Mouse (Mus musculus): Measurements from ENCODE around the gene Jade3. TPM values are rescaled to one million over a fixed set of nuclear protein-coding genes. Genes with fewer than 3 reads are reported as not detected.

Gene Jade3
- total and polyA plus RNA-seq, 3 experiments, result 19.7 to 22.7 TPM; not detected in 1

DNA sequence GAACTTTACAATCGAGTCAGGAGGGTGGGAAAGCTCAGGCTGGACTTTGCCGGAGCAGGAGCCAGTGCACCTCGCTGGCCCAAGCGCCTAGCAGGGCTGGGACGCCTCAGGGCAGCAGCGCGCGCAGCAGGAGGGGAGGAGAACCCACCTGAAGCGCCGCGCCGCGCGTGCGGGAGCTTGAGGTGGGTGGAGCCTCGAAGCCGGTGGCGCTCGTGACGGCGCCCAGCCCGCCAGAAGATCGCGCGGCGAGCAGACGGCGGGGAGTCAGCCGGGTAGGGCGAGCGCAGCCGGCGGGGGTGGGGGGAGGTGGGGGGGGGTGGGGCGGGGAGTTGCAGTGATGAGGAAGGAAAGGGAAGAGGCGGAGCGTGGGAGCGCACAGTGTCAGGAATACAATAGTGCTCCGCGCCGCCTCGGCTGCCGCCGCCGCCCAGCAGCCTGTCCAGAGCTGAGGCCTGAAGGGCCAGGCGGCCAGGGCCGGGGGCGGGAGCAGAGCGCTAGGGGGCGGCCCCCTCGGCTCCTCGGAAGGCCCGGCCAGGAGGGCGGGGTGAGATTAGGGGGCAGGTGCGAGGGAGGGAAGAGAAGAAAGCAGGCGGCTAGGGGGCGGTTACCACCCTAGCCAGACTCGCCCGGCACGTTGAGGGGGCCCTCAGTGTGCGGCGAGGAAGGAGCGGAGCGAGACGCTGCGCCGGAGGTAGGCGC, at the start of gene Jade3 (continued):
- peak; percentile 65 for TF ChIP-seq MXI1 (IDR thresholded peaks at IDR 0.05; ENCODE audit: low read depth, low read length)
- TF ChIP-seq MAX (IDR thresholded peaks at IDR 0.05; ENCODE audit: low read length), result peak; percentile 73
- peak; percentile 89 for TF ChIP-seq ZMIZ1 (IDR thresholded peaks at IDR 0.05; ENCODE audit: low read depth, low read length)
- TF ChIP-seq MYC (IDR thresholded peaks at IDR 0.05; ENCODE audit: low read depth, low read length), result no peak

DNA sequence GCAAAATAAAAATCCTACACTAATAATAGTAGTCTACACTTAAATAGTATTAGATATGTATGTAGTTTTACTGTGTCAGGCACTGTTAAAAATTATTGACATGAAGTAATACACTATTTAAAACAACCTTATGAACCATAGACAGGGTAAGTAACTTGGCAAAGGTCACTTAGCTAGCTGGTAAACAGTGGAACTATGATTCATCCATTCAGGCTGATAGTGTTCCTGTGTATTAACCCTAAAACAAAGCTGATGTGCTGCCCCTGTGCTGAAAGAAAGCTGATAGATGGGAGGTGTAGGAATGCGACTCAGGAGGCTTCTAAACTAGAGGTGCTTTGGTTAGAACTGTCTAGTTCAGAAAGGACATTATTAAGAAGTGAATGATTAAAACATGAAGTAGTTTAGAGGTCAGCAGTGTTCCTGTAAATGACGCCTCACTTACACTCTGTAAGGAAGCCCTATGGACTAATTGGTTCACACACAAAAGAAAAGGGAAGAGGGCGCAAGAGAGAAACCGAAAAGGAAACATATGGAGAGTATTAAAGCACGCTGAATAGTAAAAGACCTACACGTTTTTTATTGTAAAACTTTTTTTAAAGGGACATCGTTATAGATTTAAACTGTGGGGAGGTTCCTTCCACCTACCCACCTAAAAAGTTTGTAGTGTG, 46.0 kb upstream of the Jade3 start:
- H3K27me3 ChIP-seq (ENCODE audit: control insufficient read depth in 1 of 2, insufficient read depth in 2 of 2, low read length in 2 of 2), result no peaks in the 10 kb centered on the region
- TF ChIP-seq MAX (IDR thresholded peaks at IDR 0.05; ENCODE audit: low read length) (no peak), NELFE (IDR thresholded peaks at IDR 0.05; ENCODE audit: low read depth, low read length) (no peak), MXI1 (IDR thresholded peaks at IDR 0.05; ENCODE audit: low read depth, low read length) (no peak), POLR2AphosphoS5 (IDR thresholded peaks at IDR 0.05; ENCODE audit: borderline replicate concordance, low read depth, low read length) (no peak), HCFC1 (IDR thresholded peaks at IDR 0.05; ENCODE audit: low read depth, low read length) (no peak), ELF1 (IDR thresholded peaks at IDR 0.05; ENCODE audit: low read depth, low read length) (no peak), RCOR1 (IDR thresholded peaks at IDR 0.05; ENCODE audit: low read depth, low read length) (no peak), TBP (IDR thresholded peaks at IDR 0.05; ENCODE audit: low read depth, low read length) (no peak), ZC3H11A (IDR thresholded peaks at IDR 0.05; ENCODE audit: low read depth, low read length) (no peak)
- no peaks in the 10 kb centered on the region for H3K79me2 ChIP-seq (ENCODE audit: control insufficient read depth, insufficient read depth, low read length, poor library complexity)
- no peak for DNase-seq (ENCODE audit: low read depth, low spot score)
- no peaks in the 10 kb centered on the region for H3K9me3 ChIP-seq (replicated peaks; ENCODE audit: insufficient read depth, low read length)
- no peak overlapping the region for H3K4me3 ChIP-seq (ENCODE audit: control insufficient read depth in 1 of 2, insufficient read depth in 1 of 2, low read depth in 2 of 2, low read length in 2 of 2)
- H3K9ac ChIP-seq (ENCODE audit: control insufficient read depth, low read depth, low read length, poor library complexity, severe bottlenecking), result no peak overlapping the region
- no peaks in the 10 kb centered on the region; a peak in 1 of 4 replicates for H3K36me3 ChIP-seq (ENCODE audit: control insufficient read depth in 1 of 2, insufficient read depth in 2 of 2, low read length in 2 of 2)
- H3K27ac ChIP-seq (ENCODE audit: control insufficient read depth, low read depth, low read length), result no peak overlapping the region
- no peaks in the 10 kb centered on the region for H3K4me1 ChIP-seq (ENCODE audit: control insufficient read depth in 1 of 2, insufficient read depth in 2 of 2, low read length in 2 of 2)

DNA sequence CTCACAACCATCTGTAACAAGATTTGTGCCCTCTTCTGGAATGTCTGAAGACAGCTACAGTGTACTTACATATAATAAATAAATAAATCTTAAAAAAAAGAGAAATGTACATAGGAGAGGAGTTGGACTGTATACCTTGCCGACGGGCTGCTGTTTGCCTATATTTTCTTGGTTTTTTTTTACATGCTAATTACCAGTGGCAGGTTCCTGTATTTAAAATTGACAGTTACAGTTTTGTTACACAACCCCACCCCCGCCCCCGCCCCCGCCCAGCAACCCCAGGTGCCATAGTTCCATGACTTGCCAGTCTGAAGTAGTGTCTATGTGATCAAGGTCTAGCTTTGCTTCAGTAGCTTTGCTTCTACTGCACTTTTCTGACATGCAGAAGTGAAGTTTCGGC, 43.2 kb upstream of the Jade3 start:
- Histone ChIP-seq H3K36me3 (ENCODE audit: control insufficient read depth in 1 of 2, insufficient read depth in 2 of 2, low read length in 2 of 2) (peaks cover 0 to 2% of the 10 kb centered on the region in 2 experiments; a peak in 2 of 4 replicates), H3K4me3 (ENCODE audit: control insufficient read depth in 1 of 2, insufficient read depth in 1 of 2, low read depth in 2 of 2, low read length in 2 of 2) (no peak overlapping the region), H3K9ac (ENCODE audit: control insufficient read depth, low read depth, low read length, poor library complexity, severe bottlenecking) (no peak overlapping the region), H3K27me3 (ENCODE audit: control insufficient read depth in 1 of 2, insufficient read depth in 2 of 2, low read length in 2 of 2) (no peaks in the 10 kb centered on the region), H3K27ac (ENCODE audit: control insufficient read depth, low read depth, low read length) (no peak overlapping the region), H3K79me2 (ENCODE audit: control insufficient read depth, insufficient read depth, low read length, poor library complexity) (no peaks in the 10 kb centered on the region), H3K9me3 (replicated peaks; ENCODE audit: insufficient read depth, low read length) (no peaks in the 10 kb centered on the region), H3K4me1 (ENCODE audit: control insufficient read depth in 1 of 2, insufficient read depth in 2 of 2, low read length in 2 of 2) (no peaks in the 10 kb centered on the region)
- no peak for TF ChIP-seq GATA1 (IDR thresholded peaks at IDR 0.05; ENCODE audit: low read depth, low read length)
- no peak for TF ChIP-seq TAL1 (IDR thresholded peaks at IDR 0.05; ENCODE audit: low read length)
- no peak for TF ChIP-seq JUND (IDR thresholded peaks at IDR 0.05; ENCODE audit: low read depth, low read length)
- TF ChIP-seq USF1 (IDR thresholded peaks at IDR 0.05; ENCODE audit: low read depth, low read length), result no peak
- TF ChIP-seq CHD2 (IDR thresholded peaks at IDR 0.05; ENCODE audit: low read length), result no peak
- TF ChIP-seq POLR2A (IDR thresholded peaks at IDR 0.05; ENCODE audit: control insufficient read depth in 1 of 2, insufficient read depth in 1 of 2, low read depth in 1 of 2, low read length in 2 of 2, poor library complexity in 1 of 2), result no peak
- TF ChIP-seq GABPA (IDR thresholded peaks at IDR 0.05; ENCODE audit: low read depth, low read length), result no peak
- no peak for DNase-seq (ENCODE audit: low read depth, low spot score)

All from MEL (cell line).